Mouse (Mus musculus) ES-Bruce4 (cell line): ENCODE results near the gene Odf2l.

Experiments used
- CTCF ChIP-seq: IDR thresholded peaks from one replicate; pipeline ENCODE4 v1.8.1; 2011; ENCODE audit warnings: low read depth, low read length
- EP300 ChIP-seq: IDR thresholded peaks from 2 replicates; pipeline ENCODE4 v1.6.1; 2011; ENCODE audit warnings: low read depth, low read length; ENCODE audit not compliant: insufficient read depth
- POLR2A ChIP-seq: IDR thresholded peaks from one replicate; pipeline ENCODE4 v1.8.1; 2011; ENCODE audit warnings: low read length; ENCODE audit not compliant: insufficient read depth

- TF ChIP-seq CTCF (no peak), POLR2A (no peak), EP300 (no peak)
Measured at GRCm38 (mm10) chr3:145118254-145119001, at the start of gene Odf2l.
